Mouse (Mus musculus): ENCODE measurements around the gene Sgms1. TPM values are rescaled to one million over a fixed set of nuclear protein-coding genes. Genes with fewer than 3 reads are reported as not detected.
"Not testable (repeated sequence)": the region's sequence is repeated elsewhere in the genome, so short reads cannot be mapped to it uniquely, and the experiment has no call there.

Sgms1 gene
- total RNA-seq, 2 experiments from 2014 or later, result 30.5 to 37.3 TPM

- DNase-seq (ENCODE audit: extremely low spot score in 1 of 2, low spot score in 2 of 2), result no peak
- intact Hi-C loops (cut with DNase I), result no loop called here
Observed at GRCm38 (mm10) chr19:32165711-32166110, 223.8 kb downstream of the Sgms1 start.

- intact Hi-C loops (cut with DNase I), result no loop called here
- DNase-seq (ENCODE audit: extremely low spot score in 1 of 2, low spot score in 2 of 2), result no peak
Observed at GRCm38 (mm10) chr19:32164128-32164527, 225.4 kb downstream of the Sgms1 start.

- DNase-seq (ENCODE audit: extremely low spot score in 1 of 2, low spot score in 2 of 2), result no peak
- intact Hi-C loops (cut with DNase I), result no loop called here
Observed at GRCm38 (mm10) chr19:32159944-32160343, 229.6 kb downstream of the Sgms1 start.

- DNase-seq (ENCODE audit: extremely low spot score in 1 of 2, low spot score in 2 of 2), result no peak
- intact Hi-C loops (cut with DNase I), result no loop called here
Observed at GRCm38 (mm10) chr19:32159168-32159567, 230.3 kb downstream of the Sgms1 start.

- intact Hi-C loops (cut with DNase I), result no loop called here
- DNase-seq (ENCODE audit: extremely low spot score in 1 of 2, low spot score in 2 of 2), result no peak
Observed at GRCm38 (mm10) chr19:32157045-32157444, 232.5 kb downstream of the Sgms1 start.

GRCm38 (mm10) chr19:32152529-32152928 lies 237.0 kb downstream of the Sgms1 start:
- intact Hi-C loops (cut with DNase I), result no loop called here

GRCm38 (mm10) chr19:32148710-32149109 lies 240.8 kb downstream of the Sgms1 start:
- intact Hi-C loops (cut with DNase I), result no loop called here
- DNase-seq (ENCODE audit: extremely low spot score in 1 of 2, low spot score in 2 of 2), result no peak

More at GRCm38 (mm10) chr19:32152529-32152928, 237.0 kb downstream of the Sgms1 start:
- DNase-seq (ENCODE audit: extremely low spot score in 1 of 2, low spot score in 2 of 2), result no peak

GRCm38 (mm10) chr19:32142383-32142782 lies 247.1 kb downstream of the Sgms1 start:
- intact Hi-C loops (cut with DNase I), result no loop called here
- DNase-seq (ENCODE audit: extremely low spot score in 1 of 2, low spot score in 2 of 2), result no peak

GRCm38 (mm10) chr19:32138361-32139088 lies 251.0 kb downstream of the Sgms1 start:
- no peak for DNase-seq (ENCODE audit: extremely low spot score in 1 of 2, low spot score in 2 of 2)
- intact Hi-C loops (cut with DNase I), result no loop called here

GRCm38 (mm10) chr19:32137904-32138303 lies 251.6 kb downstream of the Sgms1 start:
- intact Hi-C loops (cut with DNase I), result no loop called here

GRCm38 (mm10) chr19:32136888-32137625 lies 252.5 kb downstream of the Sgms1 start:
- DNase-seq (ENCODE audit: extremely low spot score in 1 of 2, low spot score in 2 of 2), result no peak
- intact Hi-C loops (cut with DNase I), result no loop called here

More at GRCm38 (mm10) chr19:32137904-32138303, 251.6 kb downstream of the Sgms1 start:
- DNase-seq (ENCODE audit: extremely low spot score in 1 of 2, low spot score in 2 of 2), result no peak

GRCm38 (mm10) chr19:32131707-32132488 lies 257.6 kb downstream of the Sgms1 start:
- intact Hi-C loops (cut with DNase I); DNase-seq (ENCODE audit: extremely low spot score in 1 of 2, low spot score in 2 of 2): not testable (repeated sequence)

GRCm38 (mm10) chr19:32129281-32129680 lies 260.2 kb downstream of the Sgms1 start:
- no peak for DNase-seq (ENCODE audit: extremely low spot score in 1 of 2, low spot score in 2 of 2)
- intact Hi-C loops (cut with DNase I), result no loop called here

- no peak for DNase-seq (ENCODE audit: extremely low spot score in 1 of 2, low spot score in 2 of 2)
- intact Hi-C loops (cut with DNase I), result no loop called here
Observed at GRCm38 (mm10) chr19:32127180-32127850, 262.2 kb downstream of the Sgms1 start.

GRCm38 (mm10) chr19:32124155-32124554 lies 265.4 kb downstream of the Sgms1 start:
- intact Hi-C loops (cut with DNase I), result no loop called here
- no peak for DNase-seq (ENCODE audit: extremely low spot score in 1 of 2, low spot score in 2 of 2)

GRCm38 (mm10) chr19:32123196-32123595 lies 266.3 kb downstream of the Sgms1 start:
- intact Hi-C loops (cut with DNase I), result no loop called here
- DNase-seq (ENCODE audit: extremely low spot score in 1 of 2, low spot score in 2 of 2), result no peak

GRCm38 (mm10) chr19:32120798-32121197 lies 268.7 kb downstream of the Sgms1 start:
- DNase-seq (ENCODE audit: extremely low spot score in 1 of 2, low spot score in 2 of 2), result no peak
- intact Hi-C loops (cut with DNase I), result no loop called here

GRCm38 (mm10) chr19:32119666-32120065 lies 269.8 kb downstream of the Sgms1 start:
- no peak for DNase-seq (ENCODE audit: extremely low spot score in 1 of 2, low spot score in 2 of 2)
- intact Hi-C loops (cut with DNase I), result no loop called here

- intact Hi-C loops (cut with DNase I), result no loop called here
- no peak for DNase-seq (ENCODE audit: extremely low spot score in 1 of 2, low spot score in 2 of 2)
Observed at GRCm38 (mm10) chr19:32118496-32118895, 271.0 kb downstream of the Sgms1 start.

Data from left cerebral cortex, postnatal 10 days (tissue).